Mouse (Mus musculus) mesoderm, embryonic 11.5 days (tissue): ENCODE measurements around the gene Grip1.
A peak's percentile ranks its signal among the peaks of the same experiment; 100 is the strongest.

ENCODE experiments used
- DNase-seq: peaks from one replicate; pipeline ENCODE4 v3.0.0-alpha.2; 2012; ENCODE audit warnings: low read depth, low spot score

Gene Grip1

DNA sequence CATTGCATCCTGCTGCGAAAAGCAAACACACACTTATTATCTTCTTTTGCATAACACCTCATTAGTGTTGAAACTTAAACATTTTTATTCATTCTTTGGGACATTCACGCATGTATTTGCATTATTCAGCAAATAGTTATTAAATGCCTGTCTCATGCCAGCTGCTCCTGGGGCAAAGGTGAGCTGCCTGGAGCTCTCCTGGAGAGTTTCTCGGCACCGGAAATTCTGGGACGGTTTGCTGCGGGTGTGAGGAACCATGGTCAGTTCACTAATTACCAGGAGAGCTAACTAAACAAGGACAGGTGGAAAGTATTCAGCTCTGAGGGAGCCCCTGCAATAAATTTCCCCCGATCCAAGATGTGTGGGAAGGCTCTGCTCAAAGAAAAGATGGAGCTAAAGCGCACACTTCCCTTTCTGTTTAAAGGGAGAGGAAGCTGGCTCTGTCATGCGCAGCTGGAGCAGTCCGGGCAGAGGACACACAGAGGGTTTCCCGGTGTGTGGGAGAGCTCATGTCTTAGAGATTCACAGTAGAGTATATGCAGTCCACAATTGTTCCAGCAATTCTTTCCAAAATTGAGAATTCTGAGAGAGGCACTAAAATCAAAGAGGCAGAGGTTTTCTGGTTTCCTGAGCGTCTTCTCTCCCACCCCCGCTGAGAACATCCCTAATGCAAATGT lies 675.1 kb downstream of the Grip1 start:
- DNase-seq, result no peak

DNA sequence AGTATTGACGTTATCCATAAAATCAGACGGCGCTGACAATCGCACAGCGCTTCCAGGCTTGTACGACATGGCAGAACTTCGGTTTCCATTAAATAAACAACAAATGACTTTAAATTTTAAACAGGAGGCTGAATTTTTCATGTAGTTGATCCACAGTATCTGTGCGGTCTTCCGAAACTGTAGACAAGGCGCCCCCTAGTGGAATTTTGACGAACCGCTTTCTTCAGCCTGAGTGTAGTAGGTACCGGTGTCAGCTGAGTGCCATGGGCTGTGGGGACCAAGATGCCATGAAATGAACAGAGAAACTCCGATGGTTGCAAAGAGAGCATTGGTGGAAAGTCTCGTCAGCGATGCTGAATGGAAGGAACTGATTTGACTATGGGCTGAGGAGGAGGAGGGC lies 677.0 kb downstream of the Grip1 start:
- DNase-seq, result peak; percentile 52

DNA sequence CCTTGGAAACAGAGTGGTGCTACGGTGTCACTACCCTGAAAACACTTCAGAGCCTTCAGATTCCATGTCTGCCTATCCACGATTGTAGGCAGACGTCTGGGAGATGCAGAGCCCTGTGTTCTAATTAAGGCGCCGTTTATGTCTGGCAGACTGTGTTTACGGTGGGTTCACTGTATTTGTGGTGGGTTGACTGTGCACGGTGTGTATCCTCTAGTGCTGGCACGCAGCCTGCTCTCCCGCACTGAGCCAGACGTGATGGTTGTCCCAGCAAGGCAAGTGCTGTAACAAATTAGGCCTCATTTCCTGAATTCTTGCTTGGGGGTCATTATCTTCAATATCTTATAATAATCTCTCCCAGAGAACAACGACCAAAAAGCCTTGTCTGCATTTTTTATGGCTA lies 680.1 kb downstream of the Grip1 start:
- DNase-seq, result no peak

GRCm38 (mm10) chr10:120136020-120136562 lies 682.5 kb downstream of the Grip1 start:
- DNase-seq, result no peak
